Mouse (Mus musculus) forebrain, postnatal 0 days (tissue): ENCODE measurements around the gene Eloa. TPM values are rescaled to one million over a fixed set of nuclear protein-coding genes. Genes with fewer than 3 reads are reported as not detected.
A peak's percentile ranks its signal among the peaks of the same experiment; 100 is the strongest.
"Not testable (repeated sequence)": the region's sequence is repeated elsewhere in the genome, so short reads cannot be mapped to it uniquely, and the experiment has no call there.

ENCODE experiments used
- ATAC-seq: fragments of 200-750 bp; cut with Nextera tagmentation; 2 replicates; pipeline ENCODE4 v1.8.0; 2017; ENCODE audit warnings: mild to moderate bottlenecking, moderate library complexity
- DNase-seq: peaks from one replicate; pipeline ENCODE4 v3.0.0-alpha.2; 2015
- H3K27ac ChIP-seq: fragments of 300-500 bp; sonication (generic); 2 replicates; pipeline ENCODE4 v1.5.1; 2014; ENCODE audit warnings: low read depth, mild to moderate bottlenecking, antibody characterized with exemption, low read length, moderate library complexity, mixed read lengths
- H3K27me3 ChIP-seq: fragments of 300-500 bp; sonication (generic); 2 replicates; pipeline ENCODE4 v1.6.1; 2014; ENCODE audit warnings: mild to moderate bottlenecking, low read length, mixed read lengths; ENCODE audit not compliant: insufficient read depth
- H3K36me3 ChIP-seq: fragments of 300-500 bp; sonication (generic); 2 replicates; pipeline ENCODE4 v1.6.1; 2014; ENCODE audit warnings: mild to moderate bottlenecking, moderate library complexity; ENCODE audit not compliant: insufficient read depth
- H3K4me1 ChIP-seq: fragments of 300-500 bp; sonication (generic); 2 replicates; pipeline ENCODE4 v1.6.1; 2014; ENCODE audit warnings: antibody characterized with exemption; ENCODE audit not compliant: insufficient read depth
- H3K4me2 ChIP-seq: fragments of 300-500 bp; sonication (generic); 2 replicates; pipeline ENCODE4 v1.6.1; 2014; ENCODE audit warnings: low read depth, mild to moderate bottlenecking, moderate library complexity
- H3K4me3 ChIP-seq: fragments of 300-500 bp; sonication (generic); 2 replicates; pipeline ENCODE4 v1.5.1; 2014; ENCODE audit warnings: low read depth, low read length, mixed read lengths
- H3K9ac ChIP-seq: fragments of 300-500 bp; sonication (generic); 2 replicates; pipeline ENCODE4 v1.6.1; 2014; ENCODE audit warnings: mild to moderate bottlenecking
- H3K9me3 ChIP-seq: fragments of 300-500 bp; sonication (generic); 2 replicates; pipeline ENCODE4 v1.6.1; 2016; ENCODE audit warnings: low read length
- CTCF ChIP-seq: sonication (generic); IDR thresholded peaks from 2 replicates; pipeline ENCODE4 v1.5.1; 2016; ENCODE audit warnings: antibody characterized with exemption, control low read depth, low read depth
- WGBS: fragments of 180-500 bp; shearing (Covaris S2); extraction: QIAGEN DNeasy Blood & Tissue Kit; methylation state at CpG from one replicate; pipeline ENCODE4 v1.1.7; 2014; 5-methylcytosine and 5-hydroxymethylcytosine counted together
- polyA plus RNA-seq: library from polyadenylated mRNA; unstranded; fragments of >200 nt; fragmentation: Nextera tagmentation; extraction: Ambion mirVana; gene quantifications from 2 replicates; pipeline ENCODE4 v1.2.1, GENCODE M21; 2015
- total RNA-seq: library from RNA; depleted of rRNA; stranded (reverse); fragments of >200 nt; gene quantifications from 2 replicates; pipeline ENCODE4 v1.2.3, GENCODE M21; 2014

Gene Eloa
- total and polyA plus RNA-seq, 2 experiments from 2014 or later, result 21.3 to 36.7 TPM

- WGBS, result 91% methylated on average over 7 of the region's 7 CpGs
- no peaks in the 10 kb centered on the region for H3K27me3 ChIP-seq
- 0 out of 2 replicates have a peak overlapping the region, but pooled peaks have one; percentile 91 for H3K9ac ChIP-seq
- no peak overlapping the region for H3K27ac ChIP-seq
- H3K9me3 ChIP-seq, result no peaks in the 10 kb centered on the region
- no peak for TF ChIP-seq CTCF
- H3K4me1 ChIP-seq, result peaks cover 12% of the 10 kb centered on the region; the same call in 1 of the 2 replicates
- ATAC-seq (no peak), DNase-seq (no peak)
- peaks cover 8% of the 10 kb centered on the region; the same call in 1 of the 2 replicates for H3K36me3 ChIP-seq
- H3K4me3 ChIP-seq, result peak overlapping the region; percentile 86
- H3K4me2 ChIP-seq, result peak overlapping the region; percentile 95
Observed at GRCm38 (mm10) chr4:135985769-135986168, 35.8 kb downstream of the Eloa start.

GRCm38 (mm10) chr4:135985193-135985592 lies 36.4 kb downstream of the Eloa start:
- Histone ChIP-seq H3K27me3 (no peaks in the 10 kb centered on the region), H3K9me3 (no peaks in the 10 kb centered on the region), H3K4me1 (peaks cover 12% of the 10 kb centered on the region; the same call in 1 of the 2 replicates), H3K4me3 (no peak overlapping the region), H3K27ac (no peak overlapping the region), H3K9ac (no peak overlapping the region), H3K4me2 (no peak overlapping the region), H3K36me3 (peaks cover 8% of the 10 kb centered on the region; the same call in 1 of the 2 replicates)
- ATAC-seq (no peak), DNase-seq (no peak)
- 97% methylated on average over 5 of the region's 5 CpGs for WGBS
- no peak for TF ChIP-seq CTCF

GRCm38 (mm10) chr4:135984556-135984955 lies 37.0 kb downstream of the Eloa start:
- WGBS, result 89% methylated on average over 5 of the region's 5 CpGs
- H3K4me1 ChIP-seq, result peaks cover 12% of the 10 kb centered on the region; the same call in 1 of the 2 replicates
- H3K36me3 ChIP-seq, result peaks cover 8% of the 10 kb centered on the region; the same call in 1 of the 2 replicates
- H3K9me3 ChIP-seq, result no peaks in the 10 kb centered on the region
- no peaks in the 10 kb centered on the region for H3K27me3 ChIP-seq
- H3K9ac ChIP-seq, result no peak overlapping the region
- no peak overlapping the region for H3K27ac ChIP-seq
- no peak for DNase-seq
- no peak for TF ChIP-seq CTCF
- no peak overlapping the region for H3K4me3 ChIP-seq
- no peak for ATAC-seq
- no peak overlapping the region for H3K4me2 ChIP-seq

- WGBS, result 50% methylated on average over 7 of the region's 7 CpGs
- no peaks in the 10 kb centered on the region for H3K9me3 ChIP-seq
- H3K9ac ChIP-seq, result no peak overlapping the region
- H3K27ac ChIP-seq, result no peak overlapping the region
- peak; percentile 20 for DNase-seq
- peaks cover 8% of the 10 kb centered on the region; the same call in 1 of the 2 replicates for H3K4me1 ChIP-seq
- TF ChIP-seq CTCF, result no peak
- H3K4me3 ChIP-seq, result no peak overlapping the region
- ATAC-seq, result peak; percentile 65
- no peak overlapping the region for H3K4me2 ChIP-seq
- peaks cover 21% of the 10 kb centered on the region for H3K36me3 ChIP-seq
- no peaks in the 10 kb centered on the region for H3K27me3 ChIP-seq
Observed at GRCm38 (mm10) chr4:135981524-135982063, 40.0 kb downstream of the Eloa start.

- not testable (repeated sequence) for DNase-seq
- over 99% methylated on average over 5 of the region's 5 CpGs for WGBS
Observed at GRCm38 (mm10) chr4:135980223-135980622, 41.3 kb downstream of the Eloa start.

GRCm38 (mm10) chr4:135976146-135976545 lies 45.4 kb downstream of the Eloa start:
- Histone ChIP-seq H3K9ac (no peak overlapping the region), H3K36me3 (peaks cover 31% of the 10 kb centered on the region), H3K9me3 (no peaks in the 10 kb centered on the region), H3K27me3 (no peaks in the 10 kb centered on the region), H3K4me2 (no peak overlapping the region), H3K4me3 (no peak overlapping the region), H3K27ac (no peak overlapping the region), H3K4me1 (peaks cover 4% of the 10 kb centered on the region; the same call in 1 of the 2 replicates)
- DNase-seq (no peak), ATAC-seq (no peak)
- 91% methylated on average over 12 of the region's 12 CpGs for WGBS
- TF ChIP-seq CTCF, result no peak

More at GRCm38 (mm10) chr4:135980223-135980622, 41.3 kb downstream of the Eloa start:
- H3K4me1 ChIP-seq, ATAC-seq, H3K9me3 ChIP-seq, H3K27ac ChIP-seq, H3K4me2 ChIP-seq, H3K4me3 ChIP-seq, H3K27me3 ChIP-seq, H3K9ac ChIP-seq: not testable (repeated sequence)
- H3K36me3 ChIP-seq, result peaks cover 32% of the 10 kb centered on the region
